Mouse (Mus musculus) olfactory bulb, adult 2 months (tissue): ENCODE results near the gene Agpat3. TPM values are rescaled to one million over a fixed set of nuclear protein-coding genes. Genes with fewer than 3 reads are reported as not detected.
"Not testable (repeated sequence)": the region's sequence is repeated elsewhere in the genome, so short reads cannot be mapped to it uniquely, and the experiment has no call there.

Experiments
- H3K27ac ChIP-seq: fragments of 200-500 bp; 2 replicates; pipeline ENCODE4 v1.5.1; 2012; ENCODE audit warnings: low read depth, low read length; ENCODE audit not compliant: insufficient read depth
- H3K4me1 ChIP-seq: fragments of 200-500 bp; 2 replicates; pipeline ENCODE4 v1.6.1; 2012; ENCODE audit warnings: low read length; ENCODE audit not compliant: control insufficient read depth, insufficient read depth
- H3K4me3 ChIP-seq: fragments of 200-500 bp; 2 replicates; pipeline ENCODE4 v1.5.1; 2012; ENCODE audit warnings: mild to moderate bottlenecking, low read depth, low read length, moderate library complexity; ENCODE audit not compliant: insufficient read depth
- CTCF ChIP-seq: fragments of 200-500 bp; IDR thresholded peaks from 2 replicates; pipeline ENCODE4 v1.5.1; 2012; ENCODE audit warnings: low read depth, mild to moderate bottlenecking, low read length, moderate library complexity; ENCODE audit not compliant: insufficient read depth
- POLR2A ChIP-seq: fragments of 200-500 bp; IDR thresholded peaks from 2 replicates; pipeline ENCODE4 v1.6.1; 2012; ENCODE audit warnings: mild to moderate bottlenecking, low read depth, low read length, moderate library complexity; ENCODE audit not compliant: insufficient read depth
- WGBS: fragments of 180-500 bp; shearing (Covaris S2); methylation state at CpG from one replicate; pipeline ENCODE4 v1.1.7; 2018; 5-methylcytosine and 5-hydroxymethylcytosine counted together
- polyA plus RNA-seq: library from polyadenylated mRNA; stranded (reverse); fragments of >200 nt; gene quantifications from 2 replicates; pipeline ENCODE4 v1.2.4, GENCODE M21; 2012; ENCODE audit warnings: low replicate concordance; ENCODE audit not compliant: missing spikeins, insufficient read depth, insufficient read length

The Agpat3 gene
- polyA plus RNA-seq, 1 experiment, result not detected

GRCm38 (mm10) chr10:78365555-78365954 lies 13.3 kb upstream of the Agpat3 start:
- H3K4me3 ChIP-seq, result no peak overlapping the region
- TF ChIP-seq CTCF, result no peak
- TF ChIP-seq POLR2A, result no peak
- WGBS, result 91% methylated on average over 6 of the region's 6 CpGs
- peaks cover 4% of the 10 kb centered on the region; the same call in 1 of the 2 replicates for H3K4me1 ChIP-seq
- no peak overlapping the region for H3K27ac ChIP-seq

GRCm38 (mm10) chr10:78364106-78364505 lies 11.8 kb upstream of the Agpat3 start:
- no peak overlapping the region for H3K27ac ChIP-seq
- H3K4me3 ChIP-seq, result no peak overlapping the region
- TF ChIP-seq CTCF, result no peak
- TF ChIP-seq POLR2A, result no peak
- peaks cover 11% of the 10 kb centered on the region for H3K4me1 ChIP-seq
- WGBS, result 69% methylated on average over 2 of the region's 2 CpGs

DNA sequence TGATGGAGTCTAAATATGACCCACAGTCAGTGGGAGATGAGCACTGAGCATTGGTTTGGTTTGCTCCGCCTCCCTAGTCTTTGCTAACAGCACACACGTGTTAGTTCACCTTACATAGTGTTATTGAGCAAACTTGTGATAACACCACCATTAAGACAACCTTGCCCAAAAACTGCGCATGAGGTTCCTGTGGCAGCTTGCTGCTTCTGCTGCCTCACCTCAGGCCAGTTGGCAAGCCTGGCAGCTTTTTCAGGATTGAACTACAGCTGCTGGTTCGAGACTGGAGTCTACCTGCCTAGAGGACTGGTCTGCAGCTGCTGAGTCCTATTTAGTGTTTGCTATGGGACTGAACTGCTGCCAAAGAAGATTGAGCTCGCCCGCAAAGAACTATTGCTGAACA lies 11.1 kb upstream of the Agpat3 start:
- 91% methylated on average over 6 of the region's 6 CpGs for WGBS
- Histone ChIP-seq H3K4me1 (peaks cover 6% of the 10 kb centered on the region), H3K27ac (no peak overlapping the region), H3K4me3 (no peak overlapping the region)
- TF ChIP-seq POLR2A, result no peak
- no peak for TF ChIP-seq CTCF

DNA sequence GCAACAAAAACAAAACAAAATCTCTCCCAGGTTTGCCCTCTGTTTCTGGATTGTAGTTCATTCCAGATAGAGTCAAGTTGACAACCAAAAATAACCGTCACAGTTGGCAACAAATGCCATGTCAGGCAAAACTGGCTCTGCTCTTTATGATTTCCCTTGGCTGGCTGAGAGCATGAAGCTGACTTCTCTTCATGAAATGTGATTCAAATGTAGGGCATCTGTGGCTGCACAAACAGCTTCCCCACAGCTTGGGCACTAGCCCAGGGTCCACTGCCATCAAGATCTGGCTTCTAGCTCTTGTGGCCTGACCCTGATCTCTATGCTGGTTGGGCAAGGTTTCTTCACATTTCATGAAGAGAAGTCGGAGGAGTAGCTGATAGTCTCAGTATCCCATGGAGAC lies 9.7 kb upstream of the Agpat3 start:
- Histone ChIP-seq H3K4me1 (peaks cover 10% of the 10 kb centered on the region), H3K27ac (no peak overlapping the region), H3K4me3 (no peak overlapping the region)
- TF ChIP-seq POLR2A (no peak), CTCF (no peak)
- WGBS, result 74% methylated on average over 2 of the region's 2 CpGs

- peak overlapping the region; percentile 82; the same call in 1 of the 2 replicates for H3K27ac ChIP-seq
- peaks cover 10% of the 10 kb centered on the region for H3K4me1 ChIP-seq
- WGBS, result 16% methylated on average over 3 of the region's 3 CpGs
- TF ChIP-seq POLR2A, result no peak
- no peak for TF ChIP-seq CTCF
- no peak overlapping the region for H3K4me3 ChIP-seq
Observed at GRCm38 (mm10) chr10:78360290-78360711, 8.0 kb upstream of the Agpat3 start.

DNA sequence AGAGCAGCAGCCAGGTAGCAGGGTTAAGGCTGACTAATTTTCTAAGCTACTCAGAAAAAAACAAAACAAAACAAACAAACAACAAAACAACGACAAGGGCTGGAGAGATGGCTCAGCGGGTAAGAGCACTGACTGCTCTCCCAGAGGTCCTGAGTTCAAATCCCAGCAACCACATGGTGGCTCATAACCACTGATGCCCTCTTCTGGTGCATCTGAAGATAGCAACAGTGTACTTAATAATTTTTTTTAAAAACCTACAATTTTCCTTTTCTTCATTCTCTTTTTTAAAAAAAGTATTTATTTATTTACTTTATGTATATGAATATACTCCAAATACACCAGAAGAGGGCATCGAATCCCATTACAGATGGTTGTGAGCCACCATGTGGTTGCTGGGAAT lies 6.7 kb upstream of the Agpat3 start:
- WGBS, result 91% methylated on average over 3 of the region's 3 CpGs
- not testable (repeated sequence) for H3K4me1 ChIP-seq, H3K27ac ChIP-seq, H3K4me3 ChIP-seq

- WGBS, result 83% methylated on average over 4 of the region's 4 CpGs
- no peak overlapping the region for H3K4me3 ChIP-seq
- no peak overlapping the region for H3K27ac ChIP-seq
- peaks cover 11% of the 10 kb centered on the region for H3K4me1 ChIP-seq
- no peak for TF ChIP-seq POLR2A
Observed at GRCm38 (mm10) chr10:78358266-78358665, 6.0 kb upstream of the Agpat3 start.

DNA sequence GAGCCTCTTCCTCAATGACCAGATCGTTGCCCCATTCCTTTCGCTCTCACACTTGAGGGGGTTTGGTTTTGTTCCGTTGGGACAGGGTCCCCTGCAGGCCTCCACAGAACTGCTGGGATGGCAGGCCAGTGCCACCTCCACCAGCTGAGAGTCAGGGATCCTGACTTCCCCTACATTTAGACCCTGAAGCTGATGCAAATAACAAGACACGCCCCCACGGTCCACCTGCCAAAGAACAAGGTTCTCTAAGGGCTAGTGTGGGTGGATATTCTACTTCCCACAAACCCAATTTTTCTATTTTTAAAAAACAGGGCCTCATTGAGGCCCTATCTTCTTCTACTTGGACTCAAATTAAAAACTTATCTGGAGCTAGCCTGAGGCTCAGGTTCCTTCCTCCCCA lies 5.5 kb upstream of the Agpat3 start:
- no peak for TF ChIP-seq POLR2A
- no peak for TF ChIP-seq CTCF
- no peak overlapping the region for H3K27ac ChIP-seq
- peaks cover 15% of the 10 kb centered on the region for H3K4me1 ChIP-seq
- 76% methylated on average over 5 of the region's 5 CpGs for WGBS
- H3K4me3 ChIP-seq, result no peak overlapping the region

DNA sequence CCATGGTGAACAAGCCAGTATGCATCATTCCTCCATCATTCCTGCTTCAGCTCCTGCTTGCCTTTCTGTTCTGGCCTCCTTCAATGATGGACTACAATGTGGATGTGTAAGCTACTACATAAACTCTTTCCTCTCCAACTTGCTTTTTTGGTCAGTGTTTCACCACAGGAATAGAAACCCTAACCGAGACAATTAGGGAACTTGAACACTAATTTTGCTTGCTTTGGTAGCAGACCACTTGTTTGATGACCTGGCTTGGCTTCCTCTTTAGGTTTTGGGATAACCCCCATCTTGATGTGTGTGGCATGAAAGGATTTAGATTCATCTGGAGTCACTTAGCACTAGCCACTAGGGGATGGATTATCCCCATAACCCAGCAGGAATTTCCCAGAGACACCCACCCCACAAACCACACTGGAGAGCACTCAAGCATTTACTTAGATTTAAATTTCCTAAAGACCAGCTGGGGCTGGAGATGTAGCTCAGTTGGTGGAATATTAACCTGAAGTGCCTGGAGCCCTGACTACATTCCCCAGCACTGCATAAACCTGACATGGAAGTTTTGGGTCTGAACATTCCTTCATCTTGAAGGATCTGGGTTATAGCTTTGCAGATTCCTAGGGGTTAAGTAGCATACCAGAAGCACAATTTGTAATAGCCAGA lies 3.8 kb upstream of the Agpat3 start:
- TF ChIP-seq CTCF (no peak), POLR2A (no peak)
- 84% methylated on average over 1 of the region's 1 CpGs for WGBS
- Histone ChIP-seq H3K4me3 (no peak overlapping the region), H3K4me1 (peaks cover 19% of the 10 kb centered on the region), H3K27ac (no peak overlapping the region)

- H3K27ac ChIP-seq, result peak overlapping the region; percentile 84
- peaks cover 27% of the 10 kb centered on the region for H3K4me1 ChIP-seq
- H3K4me3 ChIP-seq, result no peak overlapping the region
- TF ChIP-seq CTCF (no peak), POLR2A (no peak)
- WGBS, result 88% methylated on average over 4 of the region's 4 CpGs
Observed at GRCm38 (mm10) chr10:78353196-78353595, 907 bp upstream of the Agpat3 start.
